Mouse (Mus musculus) liver, embryonic 13.5 days (tissue): ENCODE measurements around the gene Aif1l. TPM values are rescaled to one million over a fixed set of nuclear protein-coding genes. Genes with fewer than 3 reads are reported as not detected.
A peak's percentile ranks its signal among the peaks of the same experiment; 100 is the strongest.

Source experiments
- ATAC-seq: fragments of 200-750 bp; cut with Nextera tagmentation; 2 replicates; pipeline ENCODE4 v1.8.0; 2017; ENCODE audit warnings: low read depth, mild to moderate bottlenecking, moderate number of reproducible peaks, moderate library complexity
- DNase-seq: peaks from one replicate; pipeline ENCODE4 v3.0.0; 2022
- H3K27ac ChIP-seq: fragments of 300-500 bp; sonication (generic); 2 replicates; pipeline ENCODE4 v1.5.1; 2015; ENCODE audit warnings: moderate library complexity, mild to moderate bottlenecking, inconsistent platforms
- H3K27me3 ChIP-seq: fragments of 300-500 bp; sonication (generic); 2 replicates; pipeline ENCODE4 v1.6.1; 2015; ENCODE audit warnings: mild to moderate bottlenecking, inconsistent platforms
- H3K36me3 ChIP-seq: fragments of 300-500 bp; sonication (generic); 2 replicates; pipeline ENCODE4 v1.6.1; 2015; ENCODE audit warnings: mild to moderate bottlenecking, inconsistent platforms
- H3K4me1 ChIP-seq: fragments of 300-500 bp; sonication (generic); replicated peaks from 2 replicates; pipeline ENCODE4 v1.6.1; 2015; ENCODE audit warnings: inconsistent platforms
- H3K4me2 ChIP-seq: fragments of 300-500 bp; sonication (generic); 2 replicates; pipeline ENCODE4 v1.6.1; 2015; ENCODE audit warnings: inconsistent platforms, mild to moderate bottlenecking, moderate library complexity
- H3K4me3 ChIP-seq: fragments of 300-500 bp; sonication (generic); replicated peaks from 2 replicates; pipeline ENCODE4 v1.5.1; 2015; ENCODE audit warnings: mild to moderate bottlenecking, inconsistent platforms
- H3K9ac ChIP-seq: fragments of 300-500 bp; sonication (generic); 2 replicates; pipeline ENCODE4 v1.6.1; 2015; ENCODE audit warnings: mild to moderate bottlenecking, inconsistent platforms
- H3K9me3 ChIP-seq: fragments of 300-500 bp; sonication (generic); replicated peaks from 2 replicates; pipeline ENCODE4 v1.6.1; 2016; ENCODE audit warnings: inconsistent platforms
- WGBS: fragments of 180-500 bp; shearing (Covaris S2); methylation state at CpG from one replicate; pipeline ENCODE4 v1.1.7; 2015; ENCODE audit not compliant: insufficient replicate concordance; 5-methylcytosine and 5-hydroxymethylcytosine counted together
- polyA plus RNA-seq: library from polyadenylated mRNA; unstranded; fragments of >200 nt; fragmentation: Nextera tagmentation; extraction: Ambion mirVana; gene quantifications from 2 replicates; pipeline ENCODE4 v1.2.1, GENCODE M21; 2015

Gene Aif1l
- polyA plus RNA-seq, 1 experiment from 2014 or later = 3.5 TPM

- Histone ChIP-seq H3K4me1 (no peaks in the 10 kb centered on the region), H3K9ac (no peak overlapping the region), H3K36me3 (no peaks in the 10 kb centered on the region), H3K4me2 (no peak overlapping the region), H3K9me3 (no peaks in the 10 kb centered on the region), H3K27me3 (0 out of 2 replicates have a peak, but pooled peaks cover 3% of the 10 kb centered on the region), H3K4me3 (no peak overlapping the region), H3K27ac (no peak overlapping the region)
- no peak for DNase-seq
- 72% methylated on average over 8 of the region's 8 CpGs for WGBS
- ATAC-seq = no peak
Measured at GRCm38 (mm10) chr2:31966801-31967200, 16.9 kb downstream of the Aif1l start.

GRCm38 (mm10) chr2:31972589-31972988, 22.6 kb downstream of the Aif1l start:
- 0 out of 2 replicates have a peak, but pooled peaks cover 3% of the 10 kb centered on the region for H3K27me3 ChIP-seq
- H3K36me3 ChIP-seq = peaks cover 13% of the 10 kb centered on the region
- peaks cover 22% of the 10 kb centered on the region for H3K4me1 ChIP-seq
- H3K4me3 ChIP-seq = no peak overlapping the region
- no peak overlapping the region for H3K27ac ChIP-seq
- no peaks in the 10 kb centered on the region for H3K9me3 ChIP-seq
- ATAC-seq (no peak), DNase-seq (no peak)
- H3K9ac ChIP-seq = no peak overlapping the region
- H3K4me2 ChIP-seq = no peak overlapping the region
- WGBS = 66% methylated on average over 4 of the region's 4 CpGs

- H3K4me1 ChIP-seq = peaks cover 22% of the 10 kb centered on the region
- H3K36me3 ChIP-seq = peaks cover 29% of the 10 kb centered on the region
- DNase-seq = peak; percentile 98
- ATAC-seq = peak; percentile 99
- H3K9me3 ChIP-seq = no peaks in the 10 kb centered on the region
- WGBS = under 1% methylated on average over 60 of the region's 60 CpGs
- H3K4me2 ChIP-seq = peak within 1 kb of the TSS; percentile 94
- peak within 1 kb of the TSS; percentile 99 for H3K4me3 ChIP-seq
- peak within 1 kb of the TSS; percentile 88 for H3K9ac ChIP-seq
- peak within 1 kb of the TSS; percentile 69 for H3K27ac ChIP-seq
- H3K27me3 ChIP-seq = 0 out of 2 replicates have a peak, but pooled peaks cover 3% of the 10 kb centered on the region
Measured at GRCm38 (mm10) chr2:31974141-31974808, 24.3 kb downstream of the Aif1l start, which contains the start of gene Nup214. Gene Nup214, plus strand, starts transcription at chr2:31974436.

GRCm38 (mm10) chr2:31974809-31975371, 25.0 kb downstream of the Aif1l start:
- no peak for ATAC-seq
- H3K9ac ChIP-seq = peak overlapping the region; percentile 88
- 7% methylated on average over 13 of the region's 13 CpGs for WGBS
- peak overlapping the region; percentile 99 for H3K4me3 ChIP-seq
- H3K27me3 ChIP-seq = 0 out of 2 replicates have a peak, but pooled peaks cover 3% of the 10 kb centered on the region
- peaks cover 36% of the 10 kb centered on the region for H3K36me3 ChIP-seq
- DNase-seq = no peak
- H3K4me2 ChIP-seq = peak overlapping the region; percentile 94
- H3K27ac ChIP-seq = peak overlapping the region; percentile 69
- peaks cover 22% of the 10 kb centered on the region for H3K4me1 ChIP-seq
- no peaks in the 10 kb centered on the region for H3K9me3 ChIP-seq

GRCm38 (mm10) chr2:31987774-31988173, 37.8 kb downstream of the Aif1l start:
- DNase-seq = no peak
- Histone ChIP-seq H3K4me3 (no peak overlapping the region), H3K9me3 (no peaks in the 10 kb centered on the region), H3K4me2 (no peak overlapping the region), H3K4me1 (no peaks in the 10 kb centered on the region), H3K27me3 (no peaks in the 10 kb centered on the region), H3K27ac (no peak overlapping the region), H3K36me3 (peaks cover 98% of the 10 kb centered on the region), H3K9ac (no peak overlapping the region)
- ATAC-seq = no peak
- WGBS = 85% methylated on average over 1 of the region's 1 CpGs

DNA sequence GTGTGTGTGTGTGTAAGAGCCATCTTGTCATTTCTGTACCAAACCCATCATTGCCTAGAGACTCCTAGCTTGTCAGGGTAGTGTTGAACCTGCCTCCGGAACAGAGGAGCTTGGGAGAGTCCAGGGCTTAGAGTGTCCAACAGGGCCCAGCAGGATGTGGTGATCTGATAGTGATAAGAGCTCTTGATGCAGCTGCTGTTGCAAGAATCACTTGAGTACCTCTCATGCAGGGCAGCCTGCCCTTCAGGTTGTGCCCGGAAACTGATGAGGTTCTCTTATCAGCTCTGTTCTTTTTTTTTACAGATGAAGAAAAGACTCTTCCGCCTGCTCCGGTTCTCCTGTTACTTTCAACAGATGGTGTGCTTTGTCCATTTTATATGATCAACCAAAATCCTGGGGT, 41.0 kb downstream of the Aif1l start:
- H3K4me3 ChIP-seq = no peak overlapping the region
- no peak overlapping the region for H3K27ac ChIP-seq
- H3K27me3 ChIP-seq = no peaks in the 10 kb centered on the region
- H3K36me3 ChIP-seq = peaks cover 95% of the 10 kb centered on the region
- DNase-seq (no peak), ATAC-seq (no peak)
- no peak overlapping the region for H3K9ac ChIP-seq
- no peak overlapping the region for H3K4me2 ChIP-seq
- WGBS = 88% methylated on average over 4 of the region's 4 CpGs
- no peaks in the 10 kb centered on the region for H3K4me1 ChIP-seq
- H3K9me3 ChIP-seq = no peaks in the 10 kb centered on the region

- DNase-seq (no peak), ATAC-seq (no peak)
- no peaks in the 10 kb centered on the region for H3K4me1 ChIP-seq
- no peak overlapping the region for H3K4me3 ChIP-seq
- no peak overlapping the region for H3K4me2 ChIP-seq
- 84% methylated on average over 9 of the region's 9 CpGs for WGBS
- H3K27ac ChIP-seq = no peak overlapping the region
- no peaks in the 10 kb centered on the region for H3K27me3 ChIP-seq
- peaks cover 95% of the 10 kb centered on the region for H3K36me3 ChIP-seq
- no peaks in the 10 kb centered on the region for H3K9me3 ChIP-seq
- H3K9ac ChIP-seq = no peak overlapping the region
Measured at GRCm38 (mm10) chr2:31994896-31995295, 45.0 kb downstream of the Aif1l start.

DNA sequence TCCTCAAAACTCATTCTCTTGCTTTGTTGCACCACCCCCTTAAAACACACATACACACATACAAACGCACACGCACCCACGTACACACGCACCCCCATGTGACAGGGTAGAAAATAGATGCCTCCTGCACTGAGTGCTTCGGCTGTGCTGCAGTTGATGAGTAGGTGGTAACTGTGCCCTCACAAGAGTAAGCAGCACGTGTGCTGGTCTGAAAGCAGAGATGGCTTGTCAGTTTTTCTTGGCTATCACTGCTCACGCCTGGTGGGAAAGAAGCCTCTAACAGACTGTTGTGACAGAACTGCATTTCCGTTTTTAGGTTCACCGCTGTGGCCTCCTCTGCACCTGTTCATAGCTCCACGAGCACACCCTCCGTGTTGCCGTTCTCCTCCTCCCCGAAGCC, 46.1 kb downstream of the Aif1l start:
- H3K9me3 ChIP-seq = no peaks in the 10 kb centered on the region
- no peak overlapping the region for H3K27ac ChIP-seq
- ATAC-seq = no peak
- peaks cover 93% of the 10 kb centered on the region for H3K36me3 ChIP-seq
- no peak for DNase-seq
- no peak overlapping the region for H3K4me2 ChIP-seq
- no peak overlapping the region for H3K9ac ChIP-seq
- H3K4me1 ChIP-seq = no peaks in the 10 kb centered on the region
- H3K27me3 ChIP-seq = no peaks in the 10 kb centered on the region
- WGBS = 90% methylated on average over 13 of the region's 13 CpGs
- H3K4me3 ChIP-seq = no peak overlapping the region

DNA sequence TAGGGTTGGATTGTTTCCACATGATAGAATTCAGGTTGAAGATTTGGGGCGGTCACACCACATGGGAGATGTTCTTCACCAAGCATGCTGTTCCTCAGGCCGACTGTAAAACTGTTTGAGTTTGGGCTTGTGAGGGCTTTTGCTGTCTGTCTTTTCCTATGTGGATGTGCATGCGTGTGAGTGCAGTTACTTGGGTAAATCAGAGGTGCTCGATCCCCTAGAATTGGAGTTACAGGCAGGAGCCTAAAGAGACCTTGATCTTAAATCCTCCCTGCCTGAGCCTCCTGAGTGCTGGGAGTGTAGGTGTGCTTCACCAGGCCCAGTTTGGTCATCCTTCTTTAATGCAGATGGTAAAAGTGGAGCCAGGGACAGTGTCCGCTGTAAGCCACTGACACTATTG, 47.6 kb downstream of the Aif1l start:
- Histone ChIP-seq H3K9ac (no peak overlapping the region), H3K9me3 (no peaks in the 10 kb centered on the region), H3K4me2 (no peak overlapping the region), H3K36me3 (peaks cover 87% of the 10 kb centered on the region), H3K4me3 (no peak overlapping the region), H3K4me1 (no peaks in the 10 kb centered on the region), H3K27me3 (no peaks in the 10 kb centered on the region), H3K27ac (no peak overlapping the region)
- ATAC-seq (no peak), DNase-seq (no peak)
- WGBS = 87% methylated on average over 5 of the region's 5 CpGs

GRCm38 (mm10) chr2:31998443-31998842, 48.5 kb downstream of the Aif1l start:
- Histone ChIP-seq H3K27ac (no peak overlapping the region), H3K4me3 (no peak overlapping the region), H3K4me2 (no peak overlapping the region), H3K9me3 (no peaks in the 10 kb centered on the region), H3K27me3 (no peaks in the 10 kb centered on the region), H3K36me3 (peaks cover 88% of the 10 kb centered on the region), H3K9ac (no peak overlapping the region), H3K4me1 (no peaks in the 10 kb centered on the region)
- WGBS = 69% methylated on average over 2 of the region's 2 CpGs
- ATAC-seq (no peak), DNase-seq (no peak)

DNA sequence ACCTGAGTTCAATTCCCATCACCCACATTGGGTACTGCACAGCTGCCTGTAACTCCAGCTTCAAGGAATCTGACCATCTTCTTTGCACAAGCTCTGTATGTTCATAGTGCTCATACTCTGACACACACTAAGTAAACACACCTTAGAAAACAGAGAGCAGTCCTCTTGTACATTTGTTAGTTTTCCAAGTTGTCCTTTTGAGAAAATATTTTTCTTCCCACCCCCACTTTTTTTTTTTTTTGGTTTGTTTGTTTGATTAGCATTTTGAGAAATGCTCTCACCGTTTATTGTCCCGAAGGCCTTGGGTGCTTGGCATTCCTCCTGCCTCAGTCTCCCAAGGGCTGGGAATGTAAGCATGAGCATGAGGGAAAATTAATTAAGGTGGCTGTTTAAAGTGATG, 58.4 kb downstream of the Aif1l start:
- H3K36me3 ChIP-seq = peaks cover 91% of the 10 kb centered on the region
- no peak overlapping the region for H3K4me3 ChIP-seq
- DNase-seq = no peak
- no peaks in the 10 kb centered on the region for H3K9me3 ChIP-seq
- H3K9ac ChIP-seq = no peak overlapping the region
- H3K27ac ChIP-seq = no peak overlapping the region
- ATAC-seq = no peak
- no peak overlapping the region for H3K4me2 ChIP-seq
- H3K4me1 ChIP-seq = no peaks in the 10 kb centered on the region
- 90% methylated on average over 2 of the region's 2 CpGs for WGBS
- no peaks in the 10 kb centered on the region for H3K27me3 ChIP-seq

- 83% methylated on average over 11 of the region's 11 CpGs for WGBS
- Histone ChIP-seq H3K9me3 (no peaks in the 10 kb centered on the region), H3K27ac (no peak overlapping the region), H3K36me3 (peaks cover 91% of the 10 kb centered on the region), H3K4me1 (no peaks in the 10 kb centered on the region), H3K27me3 (no peaks in the 10 kb centered on the region), H3K9ac (no peak overlapping the region), H3K4me2 (no peak overlapping the region), H3K4me3 (no peak overlapping the region)
- ATAC-seq (no peak), DNase-seq (no peak)
Measured at GRCm38 (mm10) chr2:32008716-32009115, 58.8 kb downstream of the Aif1l start.
